Mouse (Mus musculus): ENCODE results near the gene Dirc2. TPM values are rescaled to one million over a fixed set of nuclear protein-coding genes. Genes with fewer than 3 reads are reported as not detected.

Gene Dirc2
- polyA plus RNA-seq, 2 experiments: 4.9 to 5.9 TPM

- no peak for ATAC-seq (ENCODE audit: insufficient read depth)
Measured at GRCm38 (mm10) chr16:35751841-35752240, 17.3 kb downstream of the Dirc2 start.

DNA sequence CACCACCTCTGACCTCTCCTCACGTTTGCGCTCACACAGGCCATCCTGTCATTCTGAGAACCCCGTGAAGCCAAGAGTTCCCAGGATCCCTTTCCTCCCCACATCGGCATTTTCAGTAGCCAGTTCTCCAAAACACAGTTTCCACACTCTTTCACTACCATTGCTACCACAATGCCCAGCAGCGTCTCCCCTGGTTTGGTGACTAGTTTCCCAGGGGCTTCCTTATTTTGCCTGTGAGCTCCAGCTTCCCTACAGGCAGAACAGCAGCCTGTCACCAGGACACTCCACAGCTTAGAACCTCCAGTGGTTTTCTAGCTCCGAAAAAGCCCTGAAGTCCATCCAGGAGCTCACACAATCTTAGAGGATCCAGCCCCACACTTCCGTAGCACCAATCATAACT lies 19.8 kb downstream of the Dirc2 start:
- no peak overlapping the region for H3K9ac ChIP-seq (replicated peaks)
- H3K27ac ChIP-seq: no peak overlapping the region
- H3K27me3 ChIP-seq (ENCODE audit: control insufficient read depth, insufficient read depth, low read length): no peaks in the 10 kb centered on the region
- no peak overlapping the region for H3K4me3 ChIP-seq (ENCODE audit: insufficient read depth in 1 of 2, low read depth in 2 of 2, low read length in 2 of 2)
- H3K4me1 ChIP-seq (replicated peaks; ENCODE audit: control insufficient read depth in 2 of 2, insufficient read depth in 2 of 2, low read length in 1 of 2): no peaks in the 10 kb centered on the region
- no peak overlapping the region for H3K4me2 ChIP-seq (ENCODE audit: low read depth)
- TF ChIP-seq CTCF (IDR thresholded peaks at IDR 0.05; ENCODE audit: low read depth): no peak
- no peak for TF ChIP-seq EP300 (IDR thresholded peaks at IDR 0.05; ENCODE audit: low read depth)
- no peaks in the 10 kb centered on the region for H3K9me3 ChIP-seq (ENCODE audit: control insufficient read depth, low read length)
- 80% methylated on average over 7 of the region's 7 CpGs for WGBS (ENCODE audit: insufficient replicate concordance)
- no peak for ATAC-seq (ENCODE audit: insufficient read depth)
- H3K36me3 ChIP-seq (replicated peaks; ENCODE audit: control insufficient read depth, insufficient read depth, low read depth): no peaks in the 10 kb centered on the region; the same call in 1 of the 2 replicates
- DNase-seq (ENCODE audit: low read depth in 3 of 3, low spot score in 3 of 3): no peak

More at GRCm38 (mm10) chr16:35751841-35752240, 17.3 kb downstream of the Dirc2 start:
- Histone ChIP-seq H3K9me3 (ENCODE audit: control insufficient read depth, low read length) (no peaks in the 10 kb centered on the region), H3K4me1 (replicated peaks; ENCODE audit: control insufficient read depth in 2 of 2, insufficient read depth in 2 of 2, low read length in 1 of 2) (peaks cover 14% of the 10 kb centered on the region in 2 experiments), H3K4me3 (ENCODE audit: insufficient read depth in 1 of 2, low read depth in 2 of 2, low read length in 2 of 2) (no peak overlapping the region), H3K9ac (replicated peaks) (no peak overlapping the region), H3K27me3 (ENCODE audit: control insufficient read depth, insufficient read depth, low read length) (no peaks in the 10 kb centered on the region), H3K36me3 (replicated peaks; ENCODE audit: control insufficient read depth, insufficient read depth, low read depth) (no peaks in the 10 kb centered on the region; the same call in 1 of the 2 replicates), H3K4me2 (ENCODE audit: low read depth) (no peak overlapping the region), H3K27ac (no peak overlapping the region)
- TF ChIP-seq CTCF (IDR thresholded peaks at IDR 0.05; ENCODE audit: low read depth) (no peak), EP300 (IDR thresholded peaks at IDR 0.05; ENCODE audit: low read depth) (no peak)
- DNase-seq (ENCODE audit: low read depth in 3 of 3, low spot score in 3 of 3): no peak
- WGBS (ENCODE audit: insufficient replicate concordance): 88% methylated on average over 4 of the region's 4 CpGs

DNA sequence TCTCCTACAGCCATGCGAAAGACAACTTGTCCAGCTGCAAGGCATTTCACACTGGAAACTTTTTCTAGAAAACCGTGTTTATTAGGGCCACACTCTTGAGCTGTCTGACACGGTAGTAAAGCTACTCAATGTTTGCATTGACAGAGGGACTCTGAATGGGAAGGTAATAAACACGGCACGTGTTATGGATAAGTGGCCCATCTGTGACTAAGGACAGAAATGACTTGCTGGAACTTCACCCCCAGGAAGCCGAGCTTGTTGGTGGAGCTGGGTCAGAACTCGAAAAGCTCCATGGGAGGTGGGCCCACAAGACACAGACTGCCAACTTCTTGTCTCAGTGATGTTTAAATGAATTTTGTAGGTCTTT lies 20.9 kb downstream of the Dirc2 start:
- DNase-seq (ENCODE audit: low read depth in 3 of 3, low spot score in 3 of 3) (no peak), ATAC-seq (ENCODE audit: insufficient read depth) (no peak)
- TF ChIP-seq CTCF (IDR thresholded peaks at IDR 0.05; ENCODE audit: low read depth) (no peak), EP300 (IDR thresholded peaks at IDR 0.05; ENCODE audit: low read depth) (no peak)
- no peak overlapping the region for H3K4me3 ChIP-seq (ENCODE audit: insufficient read depth in 1 of 2, low read depth in 2 of 2, low read length in 2 of 2)
- no peaks in the 10 kb centered on the region for H3K4me1 ChIP-seq (replicated peaks; ENCODE audit: control insufficient read depth in 2 of 2, insufficient read depth in 2 of 2, low read length in 1 of 2)
- H3K9ac ChIP-seq (replicated peaks): no peak overlapping the region
- no peaks in the 10 kb centered on the region; the same call in 1 of the 2 replicates for H3K36me3 ChIP-seq (replicated peaks; ENCODE audit: control insufficient read depth, insufficient read depth, low read depth)
- 83% methylated on average over 7 of the region's 7 CpGs for WGBS (ENCODE audit: insufficient replicate concordance)
- no peaks in the 10 kb centered on the region for H3K27me3 ChIP-seq (ENCODE audit: control insufficient read depth, insufficient read depth, low read length)
- no peaks in the 10 kb centered on the region for H3K9me3 ChIP-seq (ENCODE audit: control insufficient read depth, low read length)
- no peak overlapping the region for H3K4me2 ChIP-seq (ENCODE audit: low read depth)
- H3K27ac ChIP-seq: no peak overlapping the region

DNA sequence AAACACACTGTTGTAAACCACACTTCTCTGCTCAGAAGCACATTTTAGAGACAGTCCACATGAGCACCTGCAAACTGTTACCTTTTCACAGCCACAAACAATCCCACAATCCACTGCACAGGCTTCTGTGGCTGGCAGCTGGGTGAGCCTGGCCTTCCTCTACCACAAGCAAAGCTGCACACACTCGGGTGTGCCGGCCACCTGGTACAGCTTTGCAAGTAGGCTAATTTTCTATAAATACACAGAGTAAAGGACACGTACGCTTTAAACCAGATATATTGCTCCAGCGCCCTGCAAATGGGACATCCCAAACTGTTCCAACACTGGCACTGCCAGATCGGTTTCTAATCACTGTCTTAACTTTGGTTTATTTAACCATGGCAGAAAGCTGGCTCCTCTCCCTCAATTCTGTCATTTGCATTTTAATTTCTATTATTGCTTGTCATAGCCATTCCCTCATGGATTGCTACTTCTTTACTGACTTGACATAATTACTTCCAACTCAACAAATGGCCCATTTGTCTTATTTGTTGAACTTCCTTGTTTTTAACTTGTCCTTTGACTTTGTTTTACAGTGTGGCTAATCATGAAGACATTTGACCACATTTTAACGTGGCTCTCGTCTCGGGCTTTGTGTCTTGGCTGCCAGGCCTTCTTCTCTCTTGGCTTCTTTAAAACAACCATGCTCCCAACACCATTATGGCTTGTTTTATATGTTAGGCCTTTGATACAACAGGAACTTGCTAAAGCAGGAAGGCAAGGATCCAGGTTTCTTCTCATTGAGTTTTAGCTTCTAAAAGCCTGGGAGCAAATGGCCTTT lies 21.5 kb downstream of the Dirc2 start:
- ATAC-seq (ENCODE audit: insufficient read depth) (no peak), DNase-seq (ENCODE audit: low read depth in 3 of 3, low spot score in 3 of 3) (no peak)
- no peaks in the 10 kb centered on the region; the same call in 1 of the 2 replicates for H3K36me3 ChIP-seq (replicated peaks; ENCODE audit: control insufficient read depth, insufficient read depth, low read depth)
- 74% methylated on average over 9 of the region's 9 CpGs for WGBS (ENCODE audit: insufficient replicate concordance)
- no peaks in the 10 kb centered on the region for H3K4me1 ChIP-seq (replicated peaks; ENCODE audit: control insufficient read depth in 2 of 2, insufficient read depth in 2 of 2, low read length in 1 of 2)
- H3K27me3 ChIP-seq (ENCODE audit: control insufficient read depth, insufficient read depth, low read length): no peaks in the 10 kb centered on the region
- no peak overlapping the region for H3K4me3 ChIP-seq (ENCODE audit: insufficient read depth in 1 of 2, low read depth in 2 of 2, low read length in 2 of 2)
- H3K9me3 ChIP-seq (ENCODE audit: control insufficient read depth, low read length): no peaks in the 10 kb centered on the region
- no peak overlapping the region for H3K27ac ChIP-seq
- no peak for TF ChIP-seq CTCF (IDR thresholded peaks at IDR 0.05; ENCODE audit: low read depth)
- no peak for TF ChIP-seq EP300 (IDR thresholded peaks at IDR 0.05; ENCODE audit: low read depth)
- no peak overlapping the region for H3K9ac ChIP-seq (replicated peaks)
- H3K4me2 ChIP-seq (ENCODE audit: low read depth): no peak overlapping the region

DNA sequence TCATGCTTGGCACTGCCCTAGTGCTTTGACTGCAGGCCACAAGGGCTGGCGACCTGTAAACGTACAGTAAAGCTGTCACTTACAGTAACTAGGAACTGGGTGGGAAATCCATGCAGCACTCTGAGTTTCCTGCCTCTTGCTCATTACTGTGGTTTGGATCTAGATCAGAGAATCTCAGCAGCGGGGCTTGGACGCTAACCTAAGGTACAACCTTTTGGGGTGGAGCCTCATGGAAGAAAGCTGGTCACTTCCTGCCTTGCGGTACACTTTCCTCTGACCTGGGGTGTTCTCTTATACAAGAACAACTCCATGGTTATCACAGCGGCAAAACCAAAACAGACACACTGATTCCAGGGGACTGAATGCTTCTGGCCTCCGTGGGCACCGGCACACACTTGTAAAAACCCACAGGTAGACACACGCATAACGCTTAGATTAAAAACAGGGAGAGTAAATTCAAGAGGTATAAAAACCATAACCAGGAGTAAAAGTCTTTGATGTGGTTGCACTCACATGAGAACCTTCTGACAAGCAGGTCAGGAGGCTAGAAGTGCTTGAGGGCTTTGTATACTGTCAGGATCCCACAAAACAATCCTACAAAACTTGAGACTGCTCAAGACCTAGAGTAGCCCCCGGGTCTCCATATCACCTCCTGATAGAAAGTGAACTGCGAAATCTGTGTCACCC lies 26.8 kb downstream of the Dirc2 start:
- Histone ChIP-seq H3K27me3 (ENCODE audit: control insufficient read depth, insufficient read depth, low read length) (no peaks in the 10 kb centered on the region), H3K4me3 (ENCODE audit: insufficient read depth in 1 of 2, low read depth in 2 of 2, low read length in 2 of 2) (no peak overlapping the region), H3K36me3 (replicated peaks; ENCODE audit: control insufficient read depth, insufficient read depth, low read depth) (no peaks in the 10 kb centered on the region), H3K9ac (replicated peaks) (no peak overlapping the region), H3K4me1 (replicated peaks; ENCODE audit: control insufficient read depth in 2 of 2, insufficient read depth in 2 of 2, low read length in 1 of 2) (no peaks in the 10 kb centered on the region), H3K4me2 (ENCODE audit: low read depth) (no peak overlapping the region), H3K9me3 (ENCODE audit: control insufficient read depth, low read length) (no peaks in the 10 kb centered on the region), H3K27ac (no peak overlapping the region)
- ATAC-seq (ENCODE audit: insufficient read depth): no peak
- no peak for DNase-seq (ENCODE audit: low read depth in 3 of 3, low spot score in 3 of 3)
- TF ChIP-seq CTCF (IDR thresholded peaks at IDR 0.05; ENCODE audit: low read depth) (no peak), EP300 (IDR thresholded peaks at IDR 0.05; ENCODE audit: low read depth) (no peak)
- WGBS (ENCODE audit: insufficient replicate concordance): 71% methylated on average over 12 of the region's 12 CpGs
